Mouse (Mus musculus) liver, embryonic 12.5 days (tissue): ENCODE measurements around the gene Tspan18. TPM values are rescaled to one million over a fixed set of nuclear protein-coding genes. Genes with fewer than 3 reads are reported as not detected.

Source experiments
- ATAC-seq: fragments of 200-750 bp; cut with Nextera tagmentation; 2 replicates; pipeline ENCODE4 v1.8.0; 2017; ENCODE audit warnings: moderate number of reproducible peaks, mild to moderate bottlenecking, moderate library complexity
- H3K27ac ChIP-seq: fragments of 300-500 bp; sonication (generic); 2 replicates; pipeline ENCODE4 v1.5.1; 2016; ENCODE audit warnings: mild to moderate bottlenecking
- H3K27me3 ChIP-seq: fragments of 300-500 bp; sonication (generic); replicated peaks from 2 replicates; pipeline ENCODE4 v1.6.1; 2016; ENCODE audit warnings: mild to moderate bottlenecking, moderate library complexity
- H3K36me3 ChIP-seq: fragments of 300-500 bp; sonication (generic); 2 replicates; pipeline ENCODE4 v1.6.1; 2016; ENCODE audit warnings: mild to moderate bottlenecking, moderate library complexity
- H3K4me1 ChIP-seq: fragments of 300-500 bp; sonication (generic); 2 replicates; pipeline ENCODE4 v1.6.1; 2016
- H3K4me2 ChIP-seq: fragments of 300-500 bp; sonication (generic); 2 replicates; pipeline ENCODE4 v1.6.1; 2016; ENCODE audit warnings: mild to moderate bottlenecking, moderate library complexity
- H3K4me3 ChIP-seq: fragments of 300-500 bp; sonication (generic); 2 replicates; pipeline ENCODE4 v1.5.1; 2016; ENCODE audit warnings: mild to moderate bottlenecking, moderate library complexity
- H3K9ac ChIP-seq: fragments of 300-500 bp; sonication (generic); 2 replicates; pipeline ENCODE4 v1.6.1; 2016; ENCODE audit warnings: mild to moderate bottlenecking, moderate library complexity
- H3K9me3 ChIP-seq: fragments of 300-500 bp; sonication (generic); replicated peaks from 2 replicates; pipeline ENCODE4 v1.6.1; 2016; ENCODE audit warnings: mild to moderate bottlenecking, moderate library complexity
- WGBS: fragments of 180-500 bp; shearing (Covaris S2); methylation state at CpG from one replicate; pipeline ENCODE4 v1.1.7; 2016; ENCODE audit not compliant: insufficient replicate concordance; 5-methylcytosine and 5-hydroxymethylcytosine counted together
- polyA plus RNA-seq: library from polyadenylated mRNA; unstranded; fragments of >200 nt; fragmentation: Nextera tagmentation; extraction: Ambion mirVana; gene quantifications from 2 replicates; pipeline ENCODE4 v1.2.1, GENCODE M21; 2016

The Tspan18 gene
- polyA plus RNA-seq, 1 experiment from 2014 or later: 6.2 TPM

- Histone ChIP-seq H3K4me3 (no peak overlapping the region), H3K9me3 (no peaks in the 10 kb centered on the region), H3K9ac (no peak overlapping the region), H3K36me3 (no peaks in the 10 kb centered on the region), H3K27me3 (0 out of 2 replicates have a peak, but pooled peaks cover 4% of the 10 kb centered on the region), H3K4me2 (no peak overlapping the region), H3K4me1 (peaks cover 66% of the 10 kb centered on the region), H3K27ac (no peak overlapping the region)
- WGBS: 51% methylated on average over 6 of the region's 6 CpGs
- no peak for ATAC-seq
These were observed 26.0 kb upstream of the Tspan18 start for GRCm38 (mm10) chr2:93360310-93360709.

- Histone ChIP-seq H3K4me1 (peaks cover 96% of the 10 kb centered on the region), H3K4me2 (peak overlapping the region; percentile 53), H3K9me3 (no peaks in the 10 kb centered on the region), H3K4me3 (0 out of 2 replicates have a peak overlapping the region, but pooled peaks have one; percentile 16), H3K36me3 (no peaks in the 10 kb centered on the region), H3K27ac (peak overlapping the region; percentile 64), H3K27me3 (no peaks in the 10 kb centered on the region), H3K9ac (peak overlapping the region; percentile 64)
- ATAC-seq: peak; percentile 50
- WGBS: 31% methylated on average over 2 of the region's 2 CpGs
These were observed 23.1 kb upstream of the Tspan18 start for GRCm38 (mm10) chr2:93357391-93357790.

GRCm38 (mm10) chr2:93355845-93356244, 21.5 kb upstream of the Tspan18 start:
- H3K4me2 ChIP-seq: no peak overlapping the region
- peak overlapping the region; percentile 86; the same call in 1 of the 2 replicates for H3K27ac ChIP-seq
- ATAC-seq: no peak
- H3K27me3 ChIP-seq: no peaks in the 10 kb centered on the region
- H3K9ac ChIP-seq: no peak overlapping the region
- no peak overlapping the region for H3K4me3 ChIP-seq
- H3K36me3 ChIP-seq: no peaks in the 10 kb centered on the region
- H3K9me3 ChIP-seq: no peaks in the 10 kb centered on the region
- peaks cover 97% of the 10 kb centered on the region for H3K4me1 ChIP-seq
- 76% methylated on average over 7 of the region's 7 CpGs for WGBS

GRCm38 (mm10) chr2:93354621-93355020, 20.3 kb upstream of the Tspan18 start:
- Histone ChIP-seq H3K4me2 (peak overlapping the region; percentile 73), H3K9ac (peak overlapping the region; percentile 25)
- 43% methylated on average over 1 of the region's 1 CpGs for WGBS

GRCm38 (mm10) chr2:93353725-93354124, 19.4 kb upstream of the Tspan18 start:
- 1% methylated on average over 4 of the region's 4 CpGs for WGBS
- peak overlapping the region; percentile 86 for H3K27ac ChIP-seq

More at GRCm38 (mm10) chr2:93354621-93355020, 20.3 kb upstream of the Tspan18 start:
- ATAC-seq: no peak
- H3K36me3 ChIP-seq: no peaks in the 10 kb centered on the region
- no peak overlapping the region for H3K4me3 ChIP-seq
- peak overlapping the region; percentile 86 for H3K27ac ChIP-seq
- H3K4me1 ChIP-seq: peaks cover 93% of the 10 kb centered on the region
- H3K27me3 ChIP-seq: no peaks in the 10 kb centered on the region
- no peaks in the 10 kb centered on the region for H3K9me3 ChIP-seq

GRCm38 (mm10) chr2:93352915-93353685, 18.8 kb upstream of the Tspan18 start:
- Histone ChIP-seq H3K27ac (peak overlapping the region; percentile 86), H3K27me3 (no peaks in the 10 kb centered on the region), H3K4me2 (peak overlapping the region; percentile 73), H3K9ac (peak overlapping the region; percentile 76), H3K4me3 (peak overlapping the region; percentile 47), H3K36me3 (no peaks in the 10 kb centered on the region), H3K9me3 (no peaks in the 10 kb centered on the region), H3K4me1 (peaks cover 86% of the 10 kb centered on the region)
- 37% methylated on average over 8 of the region's 8 CpGs for WGBS
- ATAC-seq: peak; percentile 31

More at GRCm38 (mm10) chr2:93353725-93354124, 19.4 kb upstream of the Tspan18 start:
- Histone ChIP-seq H3K9me3 (no peaks in the 10 kb centered on the region), H3K27me3 (no peaks in the 10 kb centered on the region), H3K36me3 (no peaks in the 10 kb centered on the region), H3K4me1 (peaks cover 92% of the 10 kb centered on the region), H3K9ac (peak overlapping the region; percentile 76), H3K4me3 (peak overlapping the region; percentile 47), H3K4me2 (peak overlapping the region; percentile 73)
- peak; percentile 96 for ATAC-seq

- Histone ChIP-seq H3K36me3 (no peaks in the 10 kb centered on the region), H3K27me3 (no peaks in the 10 kb centered on the region), H3K9me3 (no peaks in the 10 kb centered on the region), H3K4me1 (peaks cover 78% of the 10 kb centered on the region), H3K9ac (no peak overlapping the region), H3K4me2 (no peak overlapping the region; the same call in 1 of the 2 replicates), H3K27ac (no peak overlapping the region; the same call in 1 of the 2 replicates), H3K4me3 (no peak overlapping the region)
- ATAC-seq: no peak
- 52% methylated on average over 7 of the region's 7 CpGs for WGBS
These were observed 17.0 kb upstream of the Tspan18 start for GRCm38 (mm10) chr2:93351352-93351751.

GRCm38 (mm10) chr2:93347018-93347417, 12.7 kb upstream of the Tspan18 start:
- no peak overlapping the region for H3K27ac ChIP-seq

GRCm38 (mm10) chr2:93346609-93347008, 12.3 kb upstream of the Tspan18 start:
- Histone ChIP-seq H3K9ac (no peak overlapping the region), H3K27ac (peak overlapping the region; percentile 67), H3K36me3 (no peaks in the 10 kb centered on the region), H3K27me3 (0 out of 2 replicates have a peak, but pooled peaks cover 5% of the 10 kb centered on the region), H3K9me3 (no peaks in the 10 kb centered on the region), H3K4me3 (no peak overlapping the region), H3K4me1 (peaks cover 44% of the 10 kb centered on the region), H3K4me2 (no peak overlapping the region)
- WGBS: 35% methylated on average over 6 of the region's 6 CpGs
- ATAC-seq: no peak

More at GRCm38 (mm10) chr2:93347018-93347417, 12.7 kb upstream of the Tspan18 start:
- H3K4me1 ChIP-seq: peaks cover 48% of the 10 kb centered on the region
- no peaks in the 10 kb centered on the region for H3K9me3 ChIP-seq
- no peaks in the 10 kb centered on the region for H3K36me3 ChIP-seq
- no peak overlapping the region for H3K4me2 ChIP-seq
- H3K9ac ChIP-seq: no peak overlapping the region
- 64% methylated on average over 5 of the region's 5 CpGs for WGBS
- no peak overlapping the region for H3K4me3 ChIP-seq
- no peak for ATAC-seq
- H3K27me3 ChIP-seq: 0 out of 2 replicates have a peak, but pooled peaks cover 5% of the 10 kb centered on the region

GRCm38 (mm10) chr2:93345663-93346268, 11.5 kb upstream of the Tspan18 start:
- Histone ChIP-seq H3K4me2 (peak overlapping the region; percentile 12; the same call in 1 of the 2 replicates), H3K36me3 (no peaks in the 10 kb centered on the region), H3K9me3 (no peaks in the 10 kb centered on the region), H3K4me3 (no peak overlapping the region), H3K27me3 (0 out of 2 replicates have a peak, but pooled peaks cover 10% of the 10 kb centered on the region), H3K27ac (peak overlapping the region; percentile 67), H3K4me1 (peaks cover 38% of the 10 kb centered on the region), H3K9ac (peak overlapping the region; percentile 12; the same call in 1 of the 2 replicates)
- 6% methylated on average over 5 of the region's 5 CpGs for WGBS
- peak; percentile 52; the same call in 1 of the 2 replicates for ATAC-seq

- H3K36me3 ChIP-seq: no peaks in the 10 kb centered on the region
- H3K4me2 ChIP-seq: no peak overlapping the region
- H3K9me3 ChIP-seq: no peaks in the 10 kb centered on the region
- H3K4me3 ChIP-seq: no peak overlapping the region
- 76% methylated on average over 9 of the region's 9 CpGs for WGBS
- H3K9ac ChIP-seq: no peak overlapping the region
- H3K27ac ChIP-seq: no peak overlapping the region
- no peak for ATAC-seq
- H3K27me3 ChIP-seq: peaks cover 33% of the 10 kb centered on the region
- peaks cover 9% of the 10 kb centered on the region for H3K4me1 ChIP-seq
These were observed 5.2 kb upstream of the Tspan18 start for GRCm38 (mm10) chr2:93339373-93340106.
